Mouse (Mus musculus) ES-E14 (cell line): ENCODE measurements around the gene Acvr1.

Experiments used
- CHD2 ChIP-seq: IDR thresholded peaks from 2 replicates; pipeline ENCODE4 v1.6.1; 2014; ENCODE audit warnings: mild to moderate bottlenecking, low read depth, low read length, inconsistent platforms
- HCFC1 ChIP-seq: IDR thresholded peaks from 2 replicates; pipeline ENCODE4 v1.6.1; 2012; ENCODE audit warnings: low read length, inconsistent platforms, borderline replicate concordance; ENCODE audit not compliant: insufficient read depth
- MAFK ChIP-seq: IDR thresholded peaks from 2 replicates; pipeline ENCODE4 v1.6.1; 2014; ENCODE audit warnings: mild to moderate bottlenecking, low read depth, low read length, inconsistent platforms; ENCODE audit not compliant: insufficient read depth
- ZC3H11A ChIP-seq: IDR thresholded peaks from 2 replicates; pipeline ENCODE4 v1.6.1; 2012; ENCODE audit warnings: low read depth, mild to moderate bottlenecking, inconsistent platforms, low read length, borderline replicate concordance
- ZNF384 ChIP-seq: IDR thresholded peaks from 2 replicates; pipeline ENCODE4 v1.6.1; 2012; ENCODE audit warnings: low read depth, low read length, inconsistent platforms

DNA sequence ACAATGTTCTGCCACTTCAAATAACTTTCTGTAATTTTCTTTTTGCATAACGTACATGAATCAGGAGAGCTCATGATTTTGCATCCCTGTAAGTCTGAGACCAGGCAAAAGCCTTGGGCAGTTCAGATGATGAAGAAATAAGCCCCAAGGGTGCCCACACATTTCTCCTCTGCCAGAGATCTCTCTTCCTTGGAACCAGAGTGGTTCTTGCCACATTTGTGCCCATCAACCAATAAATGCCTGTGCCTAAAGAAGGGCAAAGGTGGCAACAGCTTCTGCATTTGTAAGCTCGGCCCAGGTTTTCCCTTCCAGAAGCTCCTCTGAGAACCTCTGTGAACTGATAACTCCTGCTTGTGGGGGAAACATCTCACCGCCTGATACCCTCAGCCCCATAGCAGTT lies 212.6 kb downstream of the Acvr1 start:
- TF ChIP-seq ZNF384 (no peak), HCFC1 (no peak), CHD2 (no peak), MAFK (no peak), ZC3H11A (no peak)
